Mouse (Mus musculus) heart, postnatal 0 days (tissue): ENCODE measurements around the gene Jarid2.

Experiments used
- CTCF ChIP-seq: IDR thresholded peaks from 2 replicates; pipeline ENCODE4 v1.5.1; 2016; ENCODE audit warnings: antibody characterized with exemption, control low read depth, low read depth
- EP300 ChIP-seq: IDR thresholded peaks from 2 replicates; pipeline ENCODE4 v1.6.1; 2016; ENCODE audit warnings: antibody characterized with exemption, low read depth

GRCm38 (mm10) chr13:44808307-44808706 lies 79.0 kb downstream of the Jarid2 start:
- TF ChIP-seq EP300 (no peak), CTCF (no peak)
